Mouse (Mus musculus): ENCODE data around the gene Pla2g2e. TPM values are rescaled to one million over a fixed set of nuclear protein-coding genes. Genes with fewer than 3 reads are reported as not detected.

The Pla2g2e gene
- polyA plus RNA-seq, 1 experiment from 2014 or later, result not detected

GRCm38 (mm10) chr4:138875986-138876385, 1.8 kb upstream of the Pla2g2e start:
- ATAC-seq (no peak), DNase-seq (no peak)
- WGBS (ENCODE audit: insufficient replicate concordance), result 90% methylated on average over 2 of the region's 2 CpGs
- H3K9ac ChIP-seq (replicated peaks), result no peak overlapping the region
- TF ChIP-seq EP300 (IDR thresholded peaks at IDR 0.05; ENCODE audit: low read depth), result no peak
- no peak for TF ChIP-seq CTCF (IDR thresholded peaks at IDR 0.05; ENCODE audit: low read depth)
- H3K27ac ChIP-seq (ENCODE audit: low read depth), result no peak overlapping the region
- no peaks in the 10 kb centered on the region for H3K4me1 ChIP-seq (ENCODE audit: insufficient read depth)
- H3K27me3 ChIP-seq (ENCODE audit: insufficient read depth, low read length), result no peaks in the 10 kb centered on the region
- no peaks in the 10 kb centered on the region for H3K9me3 ChIP-seq (ENCODE audit: low read length)
- H3K36me3 ChIP-seq (replicated peaks; ENCODE audit: insufficient read depth, low read length), result no peaks in the 10 kb centered on the region
- H3K4me3 ChIP-seq (ENCODE audit: low read depth, low read length), result no peak overlapping the region
- no peak overlapping the region for H3K4me2 ChIP-seq (ENCODE audit: low read depth, low read length)

GRCm38 (mm10) chr4:138878783-138879182, 1.0 kb downstream of the Pla2g2e start:
- Histone ChIP-seq H3K36me3 (replicated peaks; ENCODE audit: insufficient read depth, low read length) (no peaks in the 10 kb centered on the region), H3K9ac (replicated peaks) (no peak overlapping the region), H3K4me3 (ENCODE audit: low read depth, low read length) (no peak overlapping the region), H3K4me2 (ENCODE audit: low read depth, low read length) (no peak overlapping the region), H3K27me3 (ENCODE audit: insufficient read depth, low read length) (no peaks in the 10 kb centered on the region), H3K4me1 (ENCODE audit: insufficient read depth) (no peaks in the 10 kb centered on the region), H3K27ac (ENCODE audit: low read depth) (no peak overlapping the region), H3K9me3 (ENCODE audit: low read length) (no peaks in the 10 kb centered on the region)
- ATAC-seq, result no peak
- TF ChIP-seq EP300 (IDR thresholded peaks at IDR 0.05; ENCODE audit: low read depth) (no peak), CTCF (IDR thresholded peaks at IDR 0.05; ENCODE audit: low read depth) (no peak)
- 49% methylated on average over 8 of the region's 8 CpGs for WGBS (ENCODE audit: insufficient replicate concordance)
- DNase-seq, result no peak

- ATAC-seq (no peak), DNase-seq (no peak)
- no peaks in the 10 kb centered on the region for H3K9me3 ChIP-seq (ENCODE audit: low read length)
- H3K4me2 ChIP-seq (ENCODE audit: low read depth, low read length), result no peak overlapping the region
- H3K4me1 ChIP-seq (ENCODE audit: insufficient read depth), result no peaks in the 10 kb centered on the region
- no peak overlapping the region for H3K9ac ChIP-seq (replicated peaks)
- TF ChIP-seq EP300 (IDR thresholded peaks at IDR 0.05; ENCODE audit: low read depth) (no peak), CTCF (IDR thresholded peaks at IDR 0.05; ENCODE audit: low read depth) (no peak)
- no peaks in the 10 kb centered on the region for H3K36me3 ChIP-seq (replicated peaks; ENCODE audit: insufficient read depth, low read length)
- no peaks in the 10 kb centered on the region for H3K27me3 ChIP-seq (ENCODE audit: insufficient read depth, low read length)
- WGBS (ENCODE audit: insufficient replicate concordance), result 76% methylated on average over 11 of the region's 11 CpGs
- H3K4me3 ChIP-seq (ENCODE audit: low read depth, low read length), result no peak overlapping the region
- H3K27ac ChIP-seq (ENCODE audit: low read depth), result no peak overlapping the region
These were observed 2.1 kb downstream of the Pla2g2e start for GRCm38 (mm10) chr4:138879808-138880207.

- Histone ChIP-seq H3K27ac (ENCODE audit: low read depth) (no peak overlapping the region), H3K27me3 (ENCODE audit: insufficient read depth, low read length) (no peaks in the 10 kb centered on the region), H3K4me1 (ENCODE audit: insufficient read depth) (no peaks in the 10 kb centered on the region), H3K9ac (replicated peaks) (no peak overlapping the region), H3K4me3 (ENCODE audit: low read depth, low read length) (no peak overlapping the region), H3K36me3 (replicated peaks; ENCODE audit: insufficient read depth, low read length) (no peaks in the 10 kb centered on the region), H3K4me2 (ENCODE audit: low read depth, low read length) (no peak overlapping the region), H3K9me3 (ENCODE audit: low read length) (no peaks in the 10 kb centered on the region)
- WGBS (ENCODE audit: insufficient replicate concordance), result 59% methylated on average over 7 of the region's 7 CpGs
- no peak for ATAC-seq
- TF ChIP-seq CTCF (IDR thresholded peaks at IDR 0.05; ENCODE audit: low read depth) (no peak), EP300 (IDR thresholded peaks at IDR 0.05; ENCODE audit: low read depth) (no peak)
- no peak for DNase-seq
These were observed 3.3 kb downstream of the Pla2g2e start for GRCm38 (mm10) chr4:138880811-138881584.

GRCm38 (mm10) chr4:138882179-138882578, 4.4 kb downstream of the Pla2g2e start:
- no peaks in the 10 kb centered on the region for H3K9me3 ChIP-seq (ENCODE audit: low read length)
- H3K9ac ChIP-seq (replicated peaks), result no peak overlapping the region
- ATAC-seq (no peak), DNase-seq (no peak)
- WGBS (ENCODE audit: insufficient replicate concordance), result 13% methylated on average over 13 of the region's 16 CpGs
- H3K27ac ChIP-seq (ENCODE audit: low read depth), result no peak overlapping the region
- H3K36me3 ChIP-seq (replicated peaks; ENCODE audit: insufficient read depth, low read length), result no peaks in the 10 kb centered on the region
- TF ChIP-seq EP300 (IDR thresholded peaks at IDR 0.05; ENCODE audit: low read depth) (no peak), CTCF (IDR thresholded peaks at IDR 0.05; ENCODE audit: low read depth) (no peak)
- H3K4me2 ChIP-seq (ENCODE audit: low read depth, low read length), result no peak overlapping the region
- H3K27me3 ChIP-seq (ENCODE audit: insufficient read depth, low read length), result no peaks in the 10 kb centered on the region
- H3K4me1 ChIP-seq (ENCODE audit: insufficient read depth), result no peaks in the 10 kb centered on the region
- no peak overlapping the region for H3K4me3 ChIP-seq (ENCODE audit: low read depth, low read length)

- no peak overlapping the region for H3K4me2 ChIP-seq (ENCODE audit: low read depth, low read length)
- H3K9ac ChIP-seq (replicated peaks), result no peak overlapping the region
- no peak overlapping the region for H3K27ac ChIP-seq (ENCODE audit: low read depth)
- H3K9me3 ChIP-seq (ENCODE audit: low read length), result no peaks in the 10 kb centered on the region
- no peaks in the 10 kb centered on the region for H3K36me3 ChIP-seq (replicated peaks; ENCODE audit: insufficient read depth, low read length)
- ATAC-seq, result peak; percentile 62; the same call in 1 of the 2 replicates
- no peaks in the 10 kb centered on the region for H3K4me1 ChIP-seq (ENCODE audit: insufficient read depth)
- no peaks in the 10 kb centered on the region for H3K27me3 ChIP-seq (ENCODE audit: insufficient read depth, low read length)
- WGBS (ENCODE audit: insufficient replicate concordance), result 6% methylated on average over 6 of the region's 6 CpGs
- peak; percentile 88 for DNase-seq
- no peak overlapping the region for H3K4me3 ChIP-seq (ENCODE audit: low read depth, low read length)
- TF ChIP-seq EP300 (IDR thresholded peaks at IDR 0.05; ENCODE audit: low read depth) (no peak), CTCF (IDR thresholded peaks at IDR 0.05; ENCODE audit: low read depth) (peak; percentile 91)
These were observed 6.5 kb downstream of the Pla2g2e start for GRCm38 (mm10) chr4:138884261-138884660.
